Mouse (Mus musculus) spleen, adult 12 weeks (tissue): Measurements from ENCODE around the gene Hils1.
A peak's percentile ranks its signal among the peaks of the same experiment; 100 is the strongest.
"Not testable (repeated sequence)": the region's sequence is repeated elsewhere in the genome, so short reads cannot be mapped to it uniquely, and the experiment has no call there.

ENCODE experiments used
- DNase-seq: peaks from one replicate; pipeline ENCODE4 v3.0.0; 2022; ENCODE audit warnings: low spot score

Hils1 gene

GRCm38 (mm10) chr11:94955103-94955502 is 12.3 kb upstream of the Hils1 start:
- no peak for DNase-seq

- DNase-seq, result no peak
Observed at GRCm38 (mm10) chr11:94957693-94958064, 9.7 kb upstream of the Hils1 start.

GRCm38 (mm10) chr11:94958065-94958858 is 9.1 kb upstream of the Hils1 start:
- DNase-seq, result no peak

- DNase-seq, result no peak
Observed at GRCm38 (mm10) chr11:94962534-94963101, 4.8 kb upstream of the Hils1 start.

- no peak for DNase-seq
Observed at GRCm38 (mm10) chr11:94968187-94968586, 794 bp downstream of the Hils1 start.

GRCm38 (mm10) chr11:94969709-94970108 is 2.3 kb downstream of the Hils1 start:
- not testable (repeated sequence) for DNase-seq

GRCm38 (mm10) chr11:94970210-94970943 is 3.0 kb downstream of the Hils1 start:
- peak; percentile 50 for DNase-seq

- no peak for DNase-seq
Observed at GRCm38 (mm10) chr11:94971895-94972615, 4.7 kb downstream of the Hils1 start.

GRCm38 (mm10) chr11:94972887-94973286 is 5.5 kb downstream of the Hils1 start:
- DNase-seq, result no peak

- no peak for DNase-seq
Observed at GRCm38 (mm10) chr11:94973313-94973712, 5.9 kb downstream of the Hils1 start.

- no peak for DNase-seq
Observed at GRCm38 (mm10) chr11:94974951-94975350, 7.6 kb downstream of the Hils1 start.

- DNase-seq, result no peak
Observed at GRCm38 (mm10) chr11:94976199-94976598, 8.8 kb downstream of the Hils1 start, which contains the start of gene Sgca. Gene Sgca, minus strand, starts transcription at chr11:94976327.

- no peak for DNase-seq
Observed at GRCm38 (mm10) chr11:94978178-94978915, 11.0 kb downstream of the Hils1 start.

GRCm38 (mm10) chr11:94978947-94979346 is 11.6 kb downstream of the Hils1 start:
- DNase-seq, result peak; percentile 91

GRCm38 (mm10) chr11:94979462-94980179 is 12.2 kb downstream of the Hils1 start:
- DNase-seq, result no peak

- DNase-seq, result no peak
Observed at GRCm38 (mm10) chr11:94985140-94985539, 17.7 kb downstream of the Hils1 start.

GRCm38 (mm10) chr11:94985822-94986221 is 18.4 kb downstream of the Hils1 start:
- DNase-seq, result no peak

GRCm38 (mm10) chr11:94986435-94986834 is 19.0 kb downstream of the Hils1 start:
- no peak for DNase-seq

- no peak for DNase-seq
Observed at GRCm38 (mm10) chr11:94987341-94987740, 19.9 kb downstream of the Hils1 start.

- no peak for DNase-seq
Observed at GRCm38 (mm10) chr11:94987851-94988250, 20.5 kb downstream of the Hils1 start.
